In genomic region chr11:85811229-85811628, GRCm38 (mm10) we compare ENCODE assay signal across 27 mouse cellular contexts. TPM values are rescaled to one million over a fixed set of nuclear protein-coding genes. Genes with fewer than 3 reads are reported as not detected.
DNase-seq lines count a peak whose midpoint lies in the region; ATAC-seq and TF ChIP-seq lines count a peak whose summit lies in the region.
"Had no signal": no experiment of that assay in that cellular context is flagged by ENCODE, and none has a peak within 500 bp of the region (broad histone marks: within the 10 kb centered on the region; RNA-seq: fewer than 3 reads in every experiment).

No protein-coding gene starts in this region.

- TF ChIP-seq EP300 in MEL (IDR thresholded peaks at IDR 0.05; ENCODE audit: low read depth in 1 of 2, low read length in 2 of 2), result no peak

- no peaks in the 10 kb centered on the region for H3K9me3 ChIP-seq in liver, embryonic 15.5 days (replicated peaks)
- H3K9me3 ChIP-seq in liver, embryonic 11.5 days (ENCODE audit: control insufficient read depth, low read length), result no peaks in the 10 kb centered on the region
- no peaks in the 10 kb centered on the region for H3K9me3 ChIP-seq in MEL (replicated peaks; ENCODE audit: insufficient read depth, low read length)
- H3K9me3 ChIP-seq: embryonic facial prominence, embryonic 15.5 days; forebrain, embryonic 10.5 days; G1E; heart, embryonic 12.5 days; hindbrain, embryonic 10.5 days had no signal

- no peak for TF ChIP-seq CTCF in MEL (IDR thresholded peaks at IDR 0.05 in 2 of 3, conservative IDR thresholded peaks at IDR 0.05 in 1 of 3; ENCODE audit: control insufficient read depth in 1 of 3, insufficient read depth in 1 of 3, low read depth in 2 of 3, low read length in 3 of 3, poor library complexity in 1 of 3, severe bottlenecking in 1 of 3)

- DNase-seq in liver, embryonic 11.5 days (ENCODE audit: low spot score), result no peak
- peak; percentile 11 for DNase-seq in MEL (ENCODE audit: low read depth, low spot score)
- DNase-seq in neural tube, embryonic 10.5 days (ENCODE audit: extremely low spot score, low spot score), result no peak
- DNase-seq in thymus, adult 18-20 months, result no peak
- DNase-seq: adrenal gland, postnatal 14 days; cerebellum, adult 2 months; cerebellum, postnatal 10 days; gastrocnemius, postnatal 36 days; heart, adult 2 months had no signal

- no peak for TF ChIP-seq POLR2A in MEL (IDR thresholded peaks at IDR 0.05; ENCODE audit: control insufficient read depth in 1 of 2, insufficient read depth in 1 of 2, low read depth in 1 of 2, low read length in 2 of 2, poor library complexity in 1 of 2)

- no peaks in the 10 kb centered on the region for H3K79me2 ChIP-seq in MEL (ENCODE audit: control insufficient read depth, insufficient read depth, low read length, poor library complexity)

- H3K4me2 ChIP-seq in liver, embryonic 15.5 days, result no peak overlapping the region
- H3K4me2 ChIP-seq in liver, embryonic 11.5 days, result no peak overlapping the region
- H3K4me2 ChIP-seq: embryonic facial prominence, embryonic 15.5 days; heart, embryonic 12.5 days; hindbrain, embryonic 14.5 days had no signal

- H3K36me3 ChIP-seq in liver, embryonic 15.5 days (replicated peaks), result 0 out of 2 replicates have a peak, but pooled peaks cover 4% of the 10 kb centered on the region
- no peaks in the 10 kb centered on the region for H3K36me3 ChIP-seq in liver, embryonic 11.5 days (ENCODE audit: control insufficient read depth, insufficient read depth, low read length)
- no peaks in the 10 kb centered on the region for H3K36me3 ChIP-seq in MEL (ENCODE audit: control insufficient read depth in 1 of 2, insufficient read depth in 2 of 2, low read length in 2 of 2)
- H3K36me3 ChIP-seq: embryonic facial prominence, embryonic 15.5 days; forebrain, embryonic 10.5 days; G1E; heart, embryonic 12.5 days; hindbrain, embryonic 10.5 days had no signal

- peaks cover 32% of the 10 kb centered on the region; the same call in 1 of the 2 replicates for H3K27me3 ChIP-seq in liver, embryonic 15.5 days
- 0 out of 2 replicates have a peak, but pooled peaks cover 3% of the 10 kb centered on the region for H3K27me3 ChIP-seq in liver, embryonic 11.5 days (replicated peaks; ENCODE audit: control insufficient read depth, insufficient read depth, low read length)
- H3K27me3 ChIP-seq in MEL (ENCODE audit: control insufficient read depth in 1 of 2, insufficient read depth in 2 of 2, low read length in 2 of 2), result no peaks in the 10 kb centered on the region
- H3K27me3 ChIP-seq: embryonic facial prominence, embryonic 15.5 days; Patski had no signal

- no peak overlapping the region for H3K4me3 ChIP-seq in liver, embryonic 15.5 days (replicated peaks)
- H3K4me3 ChIP-seq in liver, embryonic 11.5 days (ENCODE audit: low read depth, low read length), result no peak overlapping the region
- no peak overlapping the region for H3K4me3 ChIP-seq in MEL (ENCODE audit: control insufficient read depth in 1 of 2, insufficient read depth in 1 of 2, low read depth in 2 of 2, low read length in 2 of 2)
- H3K4me3 ChIP-seq: embryonic facial prominence, embryonic 15.5 days; erythroblast, embryonic 14.5 days; forebrain, embryonic 10.5 days; heart, adult 2 months; heart, embryonic 12.5 days; hindbrain, embryonic 10.5 days had no signal

- H3K9ac ChIP-seq in liver, embryonic 15.5 days, result no peak overlapping the region
- no peak overlapping the region for H3K9ac ChIP-seq in liver, embryonic 11.5 days (ENCODE audit: low read depth, low read length)
- no peak overlapping the region for H3K9ac ChIP-seq in MEL (ENCODE audit: control insufficient read depth, low read depth, low read length, poor library complexity, severe bottlenecking)
- H3K9ac ChIP-seq: embryonic facial prominence, embryonic 15.5 days; heart, embryonic 12.5 days; hindbrain, embryonic 14.5 days had no signal

- WGBS in liver, embryonic 15.5 days (ENCODE audit: insufficient replicate concordance), result 38% methylated on average over 4 of the region's 4 CpGs
- 49% methylated on average over 4 of the region's 4 CpGs for WGBS in liver, embryonic 11.5 days

- no peak overlapping the region for H3K27ac ChIP-seq in liver, embryonic 15.5 days (replicated peaks)
- H3K27ac ChIP-seq in liver, embryonic 11.5 days (ENCODE audit: low read depth, low read length), result no peak overlapping the region
- no peak overlapping the region for H3K27ac ChIP-seq in MEL (ENCODE audit: control insufficient read depth, low read depth, low read length)
- H3K27ac ChIP-seq: embryonic facial prominence, embryonic 15.5 days; forebrain, embryonic 10.5 days; heart, adult 2 months; hindbrain, embryonic 10.5 days; hindbrain, embryonic 14.5 days had no signal

- no peak for TF ChIP-seq RAD21 in MEL (IDR thresholded peaks at IDR 0.05; ENCODE audit: low read depth, low read length)

- 0 out of 2 replicates have a peak, but pooled peaks have one; percentile 44 for ATAC-seq in liver, embryonic 15.5 days (ENCODE audit: insufficient read depth)
- no peak for ATAC-seq in liver, embryonic 11.5 days (replicated peaks; ENCODE audit: low FRiP score)
- peak; percentile 47 for ATAC-seq in granulocyte monocyte progenitor cell, adult 5-6 weeks (replicated peaks; ENCODE audit: poor library complexity, severe bottlenecking)
- 0 out of 2 replicates have a peak, but pooled peaks have one; percentile 41 for ATAC-seq in megakaryocyte progenitor cell, adult 5-6 weeks (replicated peaks; ENCODE audit: poor library complexity)
- ATAC-seq: activated CD4-positive, CD25-positive, alpha-beta regulatory T cell, adult 4 months; forebrain, embryonic 14.5 days had no signal

- peaks cover 25% of the 10 kb centered on the region for H3K4me1 ChIP-seq in liver, embryonic 15.5 days (replicated peaks)
- no peaks in the 10 kb centered on the region; the same call in 1 of the 2 replicates for H3K4me1 ChIP-seq in liver, embryonic 11.5 days (replicated peaks; ENCODE audit: control insufficient read depth, insufficient read depth, low read length)
- H3K4me1 ChIP-seq in MEL (ENCODE audit: control insufficient read depth in 1 of 2, insufficient read depth in 2 of 2, low read length in 2 of 2), result no peaks in the 10 kb centered on the region

TF ChIP-seq in MEL, 35 proteins besides CTCF, POLR2A, EP300 and RAD21:
- no peak for TF ChIP-seq NELFE (IDR thresholded peaks at IDR 0.05; ENCODE audit: low read depth, low read length)
- peak; percentile 73 for TF ChIP-seq MAX (IDR thresholded peaks at IDR 0.05; ENCODE audit: low read length)
- 0 out of 2 replicates have a peak, but pooled peaks have one; percentile 24 for TF ChIP-seq MAZ (IDR thresholded peaks at IDR 0.05; ENCODE audit: low read depth, low read length)
- TF ChIP-seq UBTF (IDR thresholded peaks at IDR 0.05; ENCODE audit: borderline replicate concordance, insufficient read depth, low read depth, low read length), result no peak
- peak; percentile 51 for TF ChIP-seq USF1 (IDR thresholded peaks at IDR 0.05; ENCODE audit: low read depth, low read length)

RNA-seq across cellular contexts. Expression of gene Tbx2, which starts 21.1 kb away (rescaled TPM):
- polyA plus RNA-seq in liver, embryonic 15.5 days (2015; fragmentation: Nextera tagmentation; extraction: Ambion mirVana), result 0.45 and 0.56 TPM in 2 replicates
- 2.7 and 3.2 TPM in 2 replicates for polyA plus RNA-seq in liver, embryonic 11.5 days (2014; fragmentation: Nextera tagmentation; extraction: Ambion mirVana)
- not detected in 2 replicates for total RNA-seq in MEL (2012; rRNA removed)
- under 1 TPM in 1 of 2 experiments, not detected in 1; 0.01 TPM for polyA plus RNA-seq in MEL (2012; ENCODE audit: insufficient read depth in 1 of 2, insufficient read length in 2 of 2, low read depth in 1 of 2, low replicate concordance in 2 of 2, missing spikeins in 1 of 2)
- total RNA-seq in granulocyte monocyte progenitor cell, adult 5-6 weeks (2014; fragmentation: Nextera tagmentation), result 0.11 TPM in 1 of 2 replicates, not detected in the other
- total RNA-seq in granulocyte monocyte progenitor cell, adult 5-6 weeks (2017), result not detected in 2 replicates
- total RNA-seq in megakaryocyte progenitor cell, adult 5-6 weeks (2015), result 0.10 TPM in 1 of 2 replicates, not detected in the other
- not detected in 2 replicates for total RNA-seq in megakaryocyte progenitor cell, adult 5-6 weeks (2017)

RNA-seq across cellular contexts. Expression of gene Gm11444, which starts 38.9 kb away (rescaled TPM):
- polyA plus RNA-seq in liver, embryonic 15.5 days (2015; fragmentation: Nextera tagmentation; extraction: Ambion mirVana), result not detected in 2 replicates
- not detected in 2 replicates for polyA plus RNA-seq in liver, embryonic 11.5 days (2014; fragmentation: Nextera tagmentation; extraction: Ambion mirVana)
- not detected in 2 replicates for total RNA-seq in MEL (2012; rRNA removed)
- under 1 TPM in 1 of 2 experiments, not detected in 1; 0.21 TPM for polyA plus RNA-seq in MEL (2012; ENCODE audit: insufficient read depth in 1 of 2, insufficient read length in 2 of 2, low read depth in 1 of 2, low replicate concordance in 2 of 2, missing spikeins in 1 of 2)
- not detected in 2 replicates for total RNA-seq in granulocyte monocyte progenitor cell, adult 5-6 weeks (2014; fragmentation: Nextera tagmentation)
- not detected in 2 replicates for total RNA-seq in granulocyte monocyte progenitor cell, adult 5-6 weeks (2017)
- total RNA-seq in megakaryocyte progenitor cell, adult 5-6 weeks (2015), result not detected in 2 replicates
- not detected in 2 replicates for total RNA-seq in megakaryocyte progenitor cell, adult 5-6 weeks (2017)
- total RNA-seq: adrenal gland, adult 18-20 months; adrenal gland, postnatal 14 days; G1E; gastrocnemius, adult 8-10 months; gastrocnemius, postnatal 36 days; heart, adult 2 months; heart, postnatal 25 days had no signal
- polyA plus RNA-seq: cerebellum, adult 2 months; embryonic facial prominence, embryonic 11.5 days; erythroblast, embryonic 14.5 days; forebrain, embryonic 10.5 days; forebrain, embryonic 14.5 days; G1E; heart, adult 2 months; heart, embryonic 12.5 days; heart, embryonic 16.5 days; hindbrain, embryonic 10.5 days; hindbrain, embryonic 14.5 days; Patski had no signal
